Mouse (Mus musculus): Measurements from ENCODE around the gene Zfp467.

The Zfp467 gene

DNA sequence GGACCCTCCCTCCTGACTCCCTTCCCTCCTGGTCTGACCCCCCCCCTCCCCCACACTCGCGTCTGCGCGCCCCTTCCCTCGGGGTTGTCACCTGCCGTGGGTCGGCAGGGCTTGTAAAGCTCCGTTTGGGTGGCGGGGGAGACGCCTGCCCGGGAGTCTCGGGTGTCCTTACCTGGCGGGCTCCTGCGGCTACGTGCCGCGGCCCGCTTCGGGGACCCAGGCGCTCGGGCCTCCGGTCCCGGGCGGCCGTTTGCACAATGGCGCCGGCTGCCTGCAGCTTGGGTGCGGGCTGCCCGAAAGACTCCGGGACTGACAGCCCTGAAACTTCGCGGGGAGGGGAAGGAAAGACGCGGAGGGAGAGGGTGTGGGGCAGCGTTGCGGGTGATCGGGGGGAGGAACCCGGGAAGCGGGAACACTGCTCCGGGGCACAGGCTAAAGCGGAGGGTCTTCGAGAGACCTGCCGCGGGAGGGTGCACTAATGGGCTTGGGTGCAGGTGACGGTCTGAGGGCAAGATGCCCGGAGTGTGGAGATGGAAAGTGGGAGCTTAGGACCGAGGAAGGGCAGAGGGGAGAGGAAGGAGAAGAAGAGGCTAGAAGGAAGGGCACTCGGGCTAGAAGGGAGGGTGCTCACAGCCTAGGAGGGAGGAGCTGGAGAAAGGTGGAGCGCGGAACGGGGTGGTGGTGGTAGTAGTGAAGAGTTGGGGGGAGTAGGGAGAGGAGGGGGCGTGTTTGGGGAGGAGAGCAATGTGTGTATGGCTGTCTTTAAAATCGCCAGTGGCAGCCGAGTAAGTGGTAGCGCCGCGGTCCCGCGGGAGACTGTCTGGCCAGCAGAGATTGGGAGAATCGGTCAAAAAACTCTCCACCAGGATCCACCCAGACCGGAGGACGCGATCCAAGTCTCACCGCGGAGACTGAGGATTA, at the start of gene Zfp467:
TSS of gene Zfp467 (minus strand) at position 645 of the 921 bp plus-strand sequence.
- peak; percentile 36 to 40 for DNase-seq

DNA sequence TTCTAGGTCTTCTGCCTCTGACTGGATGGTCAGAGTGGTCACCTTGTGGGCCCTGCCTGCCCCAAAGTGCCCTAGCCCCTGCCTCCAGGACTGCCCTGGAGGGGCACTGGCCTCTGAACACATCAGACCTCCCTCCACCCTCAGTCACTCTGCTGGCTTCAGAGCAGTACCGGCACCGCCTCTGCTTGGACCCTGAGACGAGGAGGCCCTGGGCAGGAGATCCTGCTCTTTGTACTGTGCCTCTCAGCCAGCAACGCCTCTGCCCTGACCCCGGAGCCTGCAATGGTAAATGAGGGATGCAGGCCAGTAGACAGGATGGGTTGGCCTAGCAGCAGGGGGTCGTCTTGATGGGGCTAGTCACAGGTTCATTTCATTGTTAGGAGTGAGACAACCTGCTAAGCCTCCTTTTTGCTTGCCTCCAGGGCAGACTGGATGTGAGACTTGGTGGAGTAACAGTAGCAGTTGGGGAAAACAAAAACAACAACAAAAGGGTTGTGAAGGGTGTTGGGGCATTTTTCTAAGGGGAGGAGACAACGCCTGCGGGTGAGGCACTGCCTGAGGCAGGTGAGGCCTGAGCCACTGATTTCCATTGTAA, 47.6 kb upstream of the Zfp467 start:
- no peak for DNase-seq

DNA sequence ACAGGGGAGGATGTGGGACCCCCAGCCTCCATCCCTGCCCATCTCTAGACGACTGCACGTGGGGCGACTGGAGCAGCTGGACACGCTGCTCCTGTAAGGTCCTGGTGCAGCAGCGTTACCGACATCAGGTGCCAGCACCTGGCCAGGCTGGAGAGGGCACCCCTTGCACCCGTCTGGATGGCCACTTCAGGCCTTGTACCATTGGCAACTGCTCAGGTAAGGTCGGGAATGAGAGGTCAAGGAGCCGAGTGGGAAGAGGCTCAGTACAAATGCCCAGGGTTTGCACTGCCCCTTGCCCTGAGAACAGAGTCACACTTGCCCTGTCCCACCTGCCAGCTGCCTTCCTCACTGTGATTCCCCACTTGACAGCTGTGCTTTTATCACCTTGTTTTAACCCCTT, 45.7 kb upstream of the Zfp467 start:
- DNase-seq, result no peak

DNA sequence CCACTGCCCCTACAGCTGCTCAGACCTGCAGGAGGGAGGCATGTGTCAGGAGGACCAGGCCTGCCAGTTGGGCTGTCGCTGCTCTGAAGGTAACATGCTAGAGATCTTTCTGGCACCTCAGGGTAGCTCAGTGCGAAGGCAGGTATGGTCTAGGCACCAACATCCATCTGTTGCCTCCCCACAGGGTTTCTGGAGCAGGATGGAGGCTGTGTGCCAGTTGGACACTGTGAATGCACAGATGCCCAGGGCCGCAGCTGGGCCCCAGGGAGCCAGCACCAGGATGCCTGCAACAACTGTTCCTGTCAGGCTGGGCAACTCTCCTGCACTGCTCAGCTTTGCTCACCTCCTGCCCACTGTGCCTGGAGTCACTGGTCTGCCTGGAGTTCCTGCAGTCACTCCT, 44.1 kb upstream of the Zfp467 start:
- DNase-seq, result no peak

DNA sequence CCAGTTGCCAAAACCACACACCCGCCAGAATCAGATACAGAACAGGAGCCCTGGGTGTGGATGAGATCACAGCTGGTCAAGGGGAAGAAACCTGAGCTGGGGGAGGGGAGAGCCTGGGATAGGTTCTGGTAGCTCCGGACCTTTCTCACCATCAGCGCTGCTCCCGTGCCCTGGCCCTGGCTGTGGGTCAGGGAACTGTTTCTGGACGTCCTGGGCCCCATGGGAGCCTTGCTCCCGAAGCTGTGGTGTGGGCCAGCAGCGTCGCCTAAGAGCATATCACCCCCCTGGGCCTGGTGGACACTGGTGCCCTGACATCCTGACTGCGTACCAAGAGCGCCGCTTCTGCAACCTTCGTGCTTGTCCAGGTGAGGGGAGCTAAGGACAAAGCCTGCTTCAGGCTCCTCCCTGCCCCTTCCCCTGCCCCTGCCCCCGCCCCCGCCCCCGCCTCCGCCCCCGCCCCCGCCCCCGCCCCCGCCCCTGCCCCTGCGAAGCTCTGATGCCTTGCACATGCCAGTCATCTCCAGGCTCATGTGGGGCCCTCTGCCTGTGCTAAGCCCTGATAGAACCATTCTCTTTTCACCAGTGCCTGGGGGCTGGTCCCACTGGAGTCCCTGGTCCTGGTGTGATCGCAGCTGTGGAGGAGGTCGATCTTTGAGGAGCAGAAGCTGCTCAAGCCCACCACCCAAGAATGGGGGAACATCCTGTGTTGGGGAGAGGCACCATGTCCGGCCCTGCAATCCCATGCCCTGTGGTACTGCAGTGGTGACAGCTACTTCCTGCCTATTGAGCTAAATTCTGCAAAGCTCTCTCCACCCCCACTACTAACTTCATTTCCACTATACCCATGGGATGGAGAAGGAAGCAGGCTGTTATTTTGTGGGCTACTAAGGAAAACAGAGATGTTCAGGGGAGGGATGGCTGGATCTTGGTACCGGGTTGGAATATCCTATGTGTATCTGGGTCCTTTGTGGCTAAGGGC, 42.4 kb upstream of the Zfp467 start:
- no peak for DNase-seq

DNA sequence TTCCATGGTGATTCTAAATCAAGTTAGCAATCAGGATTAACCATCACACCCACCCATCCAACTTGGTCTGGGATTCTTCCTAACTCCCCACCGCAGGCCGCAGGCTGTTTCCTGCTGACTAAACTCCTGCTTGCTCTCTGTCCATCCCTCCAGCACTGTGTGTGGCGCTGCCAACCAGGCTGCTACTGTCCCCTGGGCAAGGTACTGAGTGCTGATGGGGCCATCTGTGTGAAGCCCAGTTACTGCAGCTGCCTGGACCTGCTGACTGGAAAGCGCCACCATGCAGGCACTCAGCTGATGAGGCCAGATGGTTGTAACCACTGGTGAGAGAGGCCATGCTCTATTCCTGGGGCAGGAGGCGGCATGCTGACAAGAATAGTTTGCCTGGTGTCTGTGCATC, 36.9 kb upstream of the Zfp467 start:
- DNase-seq, result no peak

DNA sequence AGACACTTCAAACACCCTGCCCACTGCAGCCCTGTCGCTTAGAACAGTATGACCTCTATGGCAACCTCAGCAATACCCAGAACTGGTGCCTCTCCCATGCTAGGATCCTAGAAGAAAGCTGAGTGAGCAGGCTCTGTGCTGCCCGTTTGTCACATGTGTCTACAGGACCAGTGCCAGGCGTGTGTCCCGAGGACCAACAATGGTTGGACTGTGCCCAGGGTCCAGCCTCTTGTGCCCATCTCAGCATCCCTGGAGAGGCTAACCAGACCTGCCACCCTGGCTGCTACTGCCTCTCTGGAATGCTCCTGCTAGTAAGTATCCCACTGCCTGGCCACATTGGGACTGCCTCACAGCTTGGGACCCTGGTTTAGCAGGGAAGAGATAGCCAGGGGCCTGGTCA, 32.8 kb upstream of the Zfp467 start:
- DNase-seq, result no peak

DNA sequence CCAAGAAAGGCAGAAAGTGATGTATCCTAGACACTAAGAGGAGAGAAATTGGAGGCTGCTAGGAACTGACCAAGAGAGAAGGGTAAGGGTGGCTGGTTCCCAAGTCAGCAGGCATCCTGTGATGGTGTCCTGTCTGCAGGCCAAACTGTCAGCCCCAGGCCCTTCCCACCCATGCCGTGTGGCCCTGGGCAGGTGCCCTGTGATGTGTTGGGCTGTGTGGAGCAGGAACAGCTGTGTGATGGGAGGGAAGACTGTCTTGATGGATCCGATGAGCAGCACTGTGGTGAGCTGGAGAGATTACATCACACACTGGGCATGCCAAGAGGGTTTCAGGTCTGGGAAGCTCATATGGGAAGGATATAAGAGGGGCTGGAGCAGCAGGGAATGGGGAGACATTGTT, 25.1 kb upstream of the Zfp467 start:
- no peak for DNase-seq

DNA sequence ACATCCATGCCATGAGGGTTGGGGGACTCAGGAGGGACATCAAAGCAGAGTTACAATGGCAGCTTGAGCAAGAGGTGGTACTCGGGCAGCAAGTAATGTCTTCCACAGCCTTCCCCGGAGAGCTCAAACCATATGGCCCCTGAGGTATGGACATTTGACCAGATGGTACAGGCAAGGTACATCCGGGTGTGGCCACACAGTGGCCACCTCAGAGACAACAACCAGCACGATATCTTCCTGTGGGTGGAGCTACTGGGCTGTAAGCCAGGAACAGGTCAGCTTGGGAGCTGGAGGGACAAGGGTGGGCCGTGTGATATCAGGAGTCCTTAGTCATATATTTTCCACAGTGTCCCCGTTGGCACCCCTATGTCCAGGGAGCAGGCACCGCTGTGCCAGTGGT, 21.9 kb upstream of the Zfp467 start:
- DNase-seq, result no peak

DNA sequence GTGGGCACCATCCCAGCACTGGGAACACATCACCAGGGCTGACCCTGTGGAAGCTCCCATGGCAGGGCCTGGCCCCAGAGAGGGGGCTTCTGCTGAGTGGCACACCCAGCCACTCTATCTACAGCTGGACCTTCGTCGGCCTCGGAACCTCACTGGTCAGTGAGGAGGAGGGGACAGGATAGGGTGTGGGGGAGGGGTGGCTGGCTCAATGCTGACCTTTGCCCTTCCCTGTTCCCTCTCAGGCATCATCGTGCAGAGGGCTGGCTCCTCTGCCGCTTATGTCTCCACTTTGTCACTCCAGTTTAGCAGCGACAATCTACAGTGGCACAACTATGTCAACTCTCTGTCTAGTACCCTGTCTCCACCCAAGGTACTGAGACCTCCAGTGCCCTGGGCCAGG, 21.1 kb upstream of the Zfp467 start:
- no peak for DNase-seq

DNA sequence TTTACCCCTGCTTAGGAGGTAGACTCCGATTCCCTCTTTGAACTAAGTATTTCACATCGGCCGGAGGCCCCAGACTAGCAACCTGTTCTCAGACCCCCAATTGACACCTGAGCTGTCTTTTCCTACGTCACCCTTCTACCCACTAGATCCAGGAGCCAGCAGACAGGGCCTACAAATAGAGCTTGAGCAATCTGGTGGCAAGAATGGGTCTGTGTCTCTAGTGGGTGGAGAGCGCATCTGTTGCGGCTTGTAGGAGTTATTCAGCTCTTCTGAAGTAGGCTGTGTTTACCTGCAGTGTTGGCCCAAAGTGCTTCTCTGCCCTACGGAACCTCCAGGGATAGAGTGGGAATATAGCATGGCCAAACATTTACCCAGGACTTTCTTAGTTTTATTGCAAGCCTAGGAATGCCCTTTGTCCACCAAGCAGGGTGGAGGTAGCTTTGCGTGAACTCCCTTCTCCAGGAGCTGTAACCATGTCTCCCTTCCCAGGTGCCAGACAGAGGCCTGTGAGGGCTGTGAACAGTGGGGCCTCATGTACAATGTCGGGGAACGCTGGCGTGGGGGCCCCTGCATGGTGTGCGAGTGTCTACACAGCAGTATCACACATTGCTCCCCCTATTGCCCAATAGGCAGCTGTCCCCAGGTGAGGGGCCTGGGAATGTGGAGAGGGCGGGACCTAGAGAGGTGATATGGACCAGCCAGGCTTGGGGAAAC, 19.5 kb upstream of the Zfp467 start:
- no peak for DNase-seq

DNA sequence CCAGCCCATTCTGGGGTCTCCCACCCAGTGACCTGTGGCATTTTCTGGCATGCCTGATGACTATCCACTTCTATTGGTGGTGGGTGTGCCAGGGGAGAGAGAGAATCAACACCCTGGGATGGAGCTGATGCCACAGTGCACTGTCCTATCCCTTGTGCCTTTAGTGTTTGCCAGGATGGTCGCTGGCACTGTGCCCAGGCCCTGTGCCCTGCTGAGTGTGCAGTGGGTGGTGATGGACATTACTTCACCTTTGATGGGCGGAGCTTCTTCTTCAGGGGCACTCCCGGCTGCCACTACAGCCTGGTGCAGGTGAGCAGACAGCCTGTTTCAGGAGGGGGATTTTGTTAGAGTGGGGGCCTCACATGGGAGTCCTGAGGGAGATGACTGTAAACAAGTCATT, 7.1 kb upstream of the Zfp467 start:
- no peak for DNase-seq

DNA sequence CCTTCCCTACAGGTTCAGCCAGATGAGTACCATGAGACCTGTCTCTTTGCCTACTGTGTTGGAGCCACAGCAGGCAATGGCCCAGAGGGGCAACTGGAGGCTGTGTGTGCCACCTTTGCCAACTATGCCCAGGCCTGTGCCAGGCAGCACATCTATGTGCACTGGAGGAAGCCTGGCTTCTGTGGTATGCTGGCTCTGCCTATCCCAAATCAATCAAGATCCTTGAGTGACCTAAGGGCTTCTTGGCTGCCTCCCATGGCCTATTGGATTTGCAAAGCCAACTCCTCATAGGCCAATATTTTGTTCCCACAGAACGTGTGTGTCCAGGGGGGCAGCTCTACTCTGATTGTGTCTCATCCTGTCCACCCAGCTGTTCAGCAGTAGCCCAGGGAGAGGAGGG, 6.5 kb upstream of the Zfp467 start:
- DNase-seq, result no peak

DNA sequence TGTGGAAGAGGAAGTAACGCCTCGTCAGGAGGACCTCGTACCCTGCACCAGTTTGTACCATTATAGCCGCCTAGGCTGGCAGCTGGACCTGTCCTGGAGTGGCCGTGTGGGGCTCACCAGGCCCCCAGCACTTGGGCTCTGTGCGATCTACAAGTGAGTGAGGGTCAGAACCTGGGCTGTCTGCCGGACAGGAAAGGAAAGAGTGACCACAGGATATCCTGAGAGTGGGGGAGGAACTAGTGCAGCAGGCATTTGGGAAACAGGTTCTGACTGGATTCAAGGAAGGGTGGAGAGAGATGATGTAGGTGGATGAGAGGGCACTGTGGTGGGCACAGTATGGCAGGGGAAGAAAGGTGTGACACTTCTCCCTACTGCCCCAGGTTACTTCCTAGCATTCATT, 2.9 kb upstream of the Zfp467 start:
- DNase-seq, result no peak

DNA sequence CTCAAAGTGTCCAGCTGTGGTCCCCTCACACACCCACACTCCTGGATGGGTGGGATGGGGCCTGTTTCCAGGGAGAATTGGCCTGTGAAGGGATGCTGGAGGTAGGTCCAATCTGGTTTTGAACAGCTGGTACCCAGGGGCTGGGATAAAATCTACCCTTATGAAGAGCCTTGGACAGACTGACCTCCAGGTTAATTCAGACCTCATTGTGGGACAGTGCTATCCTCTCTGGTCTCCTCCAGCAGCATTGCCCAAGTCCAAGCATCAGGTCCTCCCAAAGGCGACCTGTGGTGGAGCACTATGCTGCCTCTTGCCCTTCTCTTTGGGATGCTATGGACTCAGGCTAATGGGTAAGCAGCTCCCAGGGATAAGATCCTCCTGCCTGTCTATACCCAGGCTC, 2.3 kb upstream of the Zfp467 start, which contains the start of gene Sspo:
TSS of gene Sspo (plus strand) at position 301 of the 400 bp plus-strand sequence.
- DNase-seq, result no peak

DNA sequence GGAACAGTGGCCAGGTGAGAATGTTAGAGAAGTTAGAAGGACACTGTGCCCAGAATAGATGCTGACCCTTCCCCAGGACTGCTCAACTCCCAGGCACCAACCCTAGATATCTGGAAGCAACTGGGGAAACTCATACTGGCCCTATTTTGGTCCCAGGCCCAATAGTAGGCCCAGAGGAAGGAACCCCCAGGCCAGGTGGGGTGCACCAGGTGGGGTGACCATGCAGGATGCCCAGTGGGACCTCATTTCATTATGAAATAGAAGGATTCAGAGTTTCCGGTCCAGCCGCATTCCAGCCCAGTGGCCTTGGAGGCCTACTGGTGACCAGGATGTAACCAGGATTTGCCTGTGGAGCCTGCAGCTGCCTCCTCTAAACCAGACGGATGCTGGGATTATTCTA, 1.3 kb upstream of the Zfp467 start:
- DNase-seq, result no peak

DNA sequence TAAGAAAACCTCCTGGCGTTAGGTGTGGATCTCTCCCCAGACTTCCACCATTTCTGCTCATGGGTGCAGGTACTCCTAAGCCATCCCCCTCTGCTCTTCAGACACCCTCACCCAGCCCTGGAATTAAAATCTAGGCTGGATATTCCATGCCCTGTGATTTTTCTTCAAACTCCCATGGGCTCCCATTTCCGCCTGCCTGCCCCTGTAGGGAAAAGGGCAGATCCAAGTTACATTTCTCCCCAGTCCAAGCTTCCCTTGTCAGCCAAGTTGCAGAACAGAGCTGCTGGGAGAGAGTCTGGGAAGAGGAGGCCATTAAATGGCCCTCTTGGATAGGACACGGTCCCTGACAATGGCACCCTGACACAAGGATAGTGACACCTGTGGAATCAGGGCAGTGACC, 631 bp upstream of the Zfp467 start:
- DNase-seq, result no peak

DNA sequence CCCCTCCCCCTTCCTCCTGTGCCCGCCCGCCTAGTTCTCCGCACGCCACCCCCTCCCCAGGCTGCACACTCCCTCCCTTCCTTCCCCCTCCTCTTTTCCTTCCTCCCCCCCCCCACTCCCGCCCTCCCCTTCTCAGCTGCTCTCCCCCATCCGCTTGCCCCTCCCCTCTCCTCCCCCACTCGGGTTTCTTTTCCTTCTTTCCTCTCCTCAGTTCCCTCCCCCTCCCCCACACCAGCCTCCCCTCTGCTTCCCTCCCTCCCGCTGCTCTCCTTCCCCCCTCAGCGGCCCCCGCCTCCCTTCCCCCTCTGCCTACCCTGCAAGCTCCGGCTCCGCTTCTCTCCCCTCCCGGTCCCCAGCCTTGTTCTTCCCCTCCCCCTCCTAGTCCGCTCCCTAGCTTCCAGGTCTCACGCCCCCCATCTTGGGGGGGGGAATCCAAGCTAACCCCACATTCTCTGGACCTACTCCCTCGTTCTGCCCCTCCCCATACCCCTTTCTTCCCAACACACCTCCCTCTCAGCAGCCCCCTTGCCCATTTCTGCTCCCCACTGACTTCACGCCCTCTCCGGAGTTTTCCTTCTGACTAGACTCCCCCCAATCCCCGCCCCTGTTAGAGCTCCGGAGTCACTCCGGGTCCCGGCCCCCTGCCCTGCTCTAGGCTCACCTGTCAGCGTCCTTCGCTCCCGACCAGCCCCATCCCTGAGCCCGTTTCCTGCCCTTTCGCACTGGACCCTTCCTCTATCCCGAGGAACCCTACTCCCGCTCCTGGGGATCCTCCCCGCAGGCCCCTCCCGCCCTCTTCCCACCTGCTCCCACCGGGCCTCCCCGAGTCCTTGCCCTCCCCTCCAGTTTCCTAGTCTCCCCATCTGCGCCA, 1.1 kb downstream of the Zfp467 start:
- DNase-seq, result peak; percentile 58 to 63

DNA sequence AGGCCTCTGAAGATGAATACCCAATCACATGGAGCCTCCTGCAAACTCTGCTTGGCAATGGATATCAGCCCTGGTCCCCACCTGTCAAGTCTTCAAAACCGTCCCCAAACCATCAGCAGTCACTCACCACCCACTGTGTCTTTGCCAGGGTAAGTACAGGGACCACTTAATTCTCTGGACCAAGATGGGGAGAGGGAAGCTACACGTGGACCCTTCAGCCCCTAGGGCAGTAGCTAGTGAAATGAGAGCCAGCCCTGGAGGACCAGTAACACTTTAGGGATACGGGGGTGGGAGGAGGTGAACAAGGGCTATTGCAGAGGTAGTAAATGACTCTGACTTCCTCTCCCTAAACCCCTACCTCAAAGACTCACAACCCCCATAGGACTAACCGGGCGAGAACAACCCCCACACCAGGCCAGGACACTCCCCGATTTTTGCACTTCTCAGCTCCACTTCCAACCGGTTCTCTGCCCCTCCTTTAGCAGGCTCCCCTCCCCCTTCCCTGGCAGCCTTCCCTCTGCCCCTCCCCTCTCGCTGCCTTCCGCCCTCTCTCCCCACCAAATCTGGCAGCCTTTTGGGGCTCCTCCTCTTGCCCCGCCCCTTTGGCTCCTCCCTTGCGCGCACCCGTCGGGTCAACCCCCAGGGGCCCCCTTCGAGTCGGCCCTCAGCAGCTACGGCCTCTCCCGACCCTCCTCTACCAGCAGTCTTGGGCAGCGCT, 1.9 kb downstream of the Zfp467 start:
- DNase-seq, result peak; percentile 87 to 91

DNA sequence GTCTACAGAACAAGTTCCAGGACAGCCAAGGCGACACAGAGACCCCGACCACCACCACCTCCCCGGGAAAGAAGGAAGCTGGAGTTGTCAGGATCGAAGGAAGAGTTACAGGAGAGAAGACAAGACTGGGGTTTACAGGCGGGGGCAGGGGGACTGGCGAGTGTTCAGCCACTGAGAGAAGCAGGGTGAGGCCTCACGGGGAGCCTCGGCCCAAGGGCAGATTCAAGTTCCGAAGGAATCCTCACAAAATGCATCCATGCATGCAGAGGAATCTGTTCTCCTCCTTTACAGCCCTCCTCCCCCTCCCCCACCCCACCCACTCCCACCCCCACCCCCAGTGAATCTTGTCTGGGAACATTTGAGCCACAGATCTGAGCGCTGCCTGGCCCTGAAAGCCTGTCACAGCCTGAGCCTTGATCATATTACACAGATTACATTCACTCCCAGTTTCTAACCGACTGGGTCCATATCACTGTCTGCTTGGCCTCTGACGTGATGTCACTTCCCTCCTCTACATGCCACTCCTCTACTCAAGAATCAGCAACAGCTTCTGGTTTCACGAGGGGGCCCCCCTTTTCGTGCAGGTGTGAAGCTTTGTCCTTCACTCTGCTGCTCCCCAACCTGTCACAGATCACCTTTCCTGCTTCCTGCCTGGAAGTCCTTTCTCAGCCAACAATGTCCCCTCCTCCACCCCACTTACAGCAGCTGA, 5.2 kb downstream of the Zfp467 start:
- DNase-seq, result no peak

Measured in thymus, adult 18-20 months (tissue).